Mouse (Mus musculus): ENCODE data around the gene Ctdnep1.
"Not testable (repeated sequence)": the region's sequence is repeated elsewhere in the genome, so short reads cannot be mapped to it uniquely, and the experiment has no call there.

Gene Ctdnep1

GRCm38 (mm10) chr11:69950807-69951459, 30.0 kb upstream of the Ctdnep1 start:
- in situ Hi-C loops (cut with MboI, MseI) = no loop called here

- in situ Hi-C loops (cut with MboI, MseI) = no loop called here
These were observed 28.7 kb upstream of the Ctdnep1 start for GRCm38 (mm10) chr11:69952274-69952673.

GRCm38 (mm10) chr11:69953267-69953915, 27.6 kb upstream of the Ctdnep1 start:
- in situ Hi-C loops (cut with MboI, MseI) = no loop called here

GRCm38 (mm10) chr11:69955618-69956017, 25.3 kb upstream of the Ctdnep1 start:
- in situ Hi-C loops (cut with MboI, MseI) = not testable (repeated sequence)

GRCm38 (mm10) chr11:69956218-69956617, 24.7 kb upstream of the Ctdnep1 start:
- in situ Hi-C loops (cut with MboI, MseI) = no loop called here

GRCm38 (mm10) chr11:69960616-69961015, 20.3 kb upstream of the Ctdnep1 start:
- in situ Hi-C loops (cut with MboI, MseI) = no loop called here

GRCm38 (mm10) chr11:69961841-69962240, 19.1 kb upstream of the Ctdnep1 start:
- in situ Hi-C loops (cut with MboI, MseI) = no loop called here

GRCm38 (mm10) chr11:69964650-69965270, 16.2 kb upstream of the Ctdnep1 start, which contains the start of gene Cldn7:
Gene Cldn7, plus strand, starts transcription at chr11:69964779.
- in situ Hi-C loops (cut with MboI, MseI) = loop anchor here (5.0 kb wide), 1 partner anchor 32 kb away; no protein-coding TSS in a partner anchor

- in situ Hi-C loops (cut with MboI, MseI) = loop anchor here (5.0 kb wide), 1 partner anchor 33 kb away; no protein-coding TSS in a partner anchor
These were observed 15.5 kb upstream of the Ctdnep1 start for GRCm38 (mm10) chr11:69965271-69966005.

GRCm38 (mm10) chr11:69966006-69966859, 14.7 kb upstream of the Ctdnep1 start:
- in situ Hi-C loops (cut with MboI, MseI) = loop anchor here (5.0 kb wide), 1 partner anchor 34 kb away; no protein-coding TSS in a partner anchor

- in situ Hi-C loops (cut with MboI, MseI) = loop anchor here (5.0 kb wide), 1 partner anchor 35 kb away; no protein-coding TSS in a partner anchor
These were observed 14.0 kb upstream of the Ctdnep1 start for GRCm38 (mm10) chr11:69966860-69967517.

- in situ Hi-C loops (cut with MboI, MseI) = loop anchor here (5.0 kb wide), 1 partner anchor 36 kb away; no protein-coding TSS in a partner anchor
These were observed 12.2 kb upstream of the Ctdnep1 start for GRCm38 (mm10) chr11:69968793-69969192.

- in situ Hi-C loops (cut with MboI, MseI) = no loop called here
These were observed 10.7 kb upstream of the Ctdnep1 start for GRCm38 (mm10) chr11:69970222-69970621.

- in situ Hi-C loops (cut with MboI, MseI) = no loop called here
These were observed 10.2 kb upstream of the Ctdnep1 start for GRCm38 (mm10) chr11:69970775-69971174.

- in situ Hi-C loops (cut with MboI, MseI) = no loop called here
These were observed 6.0 kb upstream of the Ctdnep1 start for GRCm38 (mm10) chr11:69974907-69975306.

GRCm38 (mm10) chr11:69976271-69976670, 4.7 kb upstream of the Ctdnep1 start:
- in situ Hi-C loops (cut with MboI, MseI) = no loop called here

GRCm38 (mm10) chr11:69979827-69980195, 1.1 kb upstream of the Ctdnep1 start:
- in situ Hi-C loops (cut with MboI, MseI) = no loop called here

GRCm38 (mm10) chr11:69980196-69981140, 488 bp upstream of the Ctdnep1 start:
- in situ Hi-C loops (cut with MboI, MseI) = no loop called here

- in situ Hi-C loops (cut with MboI, MseI) = no loop called here
These were observed 1.3 kb downstream of the Ctdnep1 start, which contains the start of gene Elp5 for GRCm38 (mm10) chr11:69982225-69982624. Gene Elp5, minus strand, starts transcription at chr11:69982517.

All from T-helper 2 cell (primary cell).